Mouse (Mus musculus) lung, adult 18-20 months (tissue): ENCODE data around the gene Bcl11b.

ENCODE experiments used
- DNase-seq, 2 experiments: peaks; one replicate each; pipeline ENCODE4 v3.0.0; 2022; ENCODE audit warnings: mixed read lengths in 2 of 2

Bcl11b gene

GRCm38 (mm10) chr12:108003483-108003882, at the start of gene Bcl11b:
Bcl11b (minus strand) TSS chr12:108003602.
- DNase-seq: no peak

- peak in 1 of 2 experiments; percentile 7 for DNase-seq
Observed at GRCm38 (mm10) chr12:108050996-108051395, 47.6 kb upstream of the Bcl11b start.

- no peak for DNase-seq
Observed at GRCm38 (mm10) chr12:108049625-108050024, 46.2 kb upstream of the Bcl11b start.

DNA sequence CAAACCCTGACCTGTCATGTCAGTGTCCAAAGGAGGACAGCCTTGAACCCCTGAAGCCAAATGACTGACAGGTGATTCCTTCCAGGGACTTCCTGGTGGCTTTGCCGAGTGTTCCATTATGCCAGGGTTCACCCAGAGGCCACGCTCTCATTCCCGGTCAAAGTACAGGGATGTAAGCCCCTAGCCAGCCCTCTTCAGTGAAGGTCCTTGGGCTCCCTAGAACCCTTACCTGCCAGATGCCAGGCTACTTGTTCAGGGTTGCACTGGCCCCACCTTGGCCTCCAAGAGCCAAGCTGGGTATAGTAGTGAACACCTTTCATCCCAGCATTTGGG, 38.8 kb upstream of the Bcl11b start:
- no peak for DNase-seq

DNA sequence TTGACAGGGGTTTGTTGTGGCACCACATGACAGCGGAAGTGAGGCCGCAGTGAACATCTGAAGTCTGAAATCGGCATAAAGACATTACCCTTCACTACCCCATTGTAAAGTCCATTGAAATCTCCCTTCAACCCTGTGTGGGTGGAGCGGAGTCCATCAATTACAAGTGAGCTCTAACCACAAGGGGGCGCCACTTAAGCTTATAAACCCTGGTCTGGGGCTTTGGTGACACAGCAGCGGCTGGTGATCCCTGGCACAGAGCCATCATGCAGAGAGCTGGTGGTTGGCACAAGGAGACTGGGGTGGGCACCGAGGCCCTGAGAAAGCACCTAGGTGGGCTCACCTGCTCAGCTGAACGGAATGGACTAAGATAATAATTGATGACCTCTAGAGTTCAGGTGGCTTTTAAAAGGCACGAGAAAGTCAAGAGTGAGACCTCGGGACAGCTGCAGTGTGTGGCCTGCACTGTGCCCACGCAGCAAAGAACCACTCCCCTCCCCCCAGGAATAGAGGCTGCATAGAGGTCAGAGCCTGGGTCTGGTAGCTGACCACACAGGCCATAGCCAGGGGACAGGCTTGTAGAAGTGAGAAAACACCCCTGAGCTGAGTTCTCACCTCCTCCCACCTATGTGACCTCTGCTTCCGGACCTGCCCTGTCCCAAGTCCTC, 38.3 kb upstream of the Bcl11b start:
- peak; percentile 55 to 71 for DNase-seq

- no peak for DNase-seq
Observed at GRCm38 (mm10) chr12:108037446-108037845, 34.0 kb upstream of the Bcl11b start.

DNA sequence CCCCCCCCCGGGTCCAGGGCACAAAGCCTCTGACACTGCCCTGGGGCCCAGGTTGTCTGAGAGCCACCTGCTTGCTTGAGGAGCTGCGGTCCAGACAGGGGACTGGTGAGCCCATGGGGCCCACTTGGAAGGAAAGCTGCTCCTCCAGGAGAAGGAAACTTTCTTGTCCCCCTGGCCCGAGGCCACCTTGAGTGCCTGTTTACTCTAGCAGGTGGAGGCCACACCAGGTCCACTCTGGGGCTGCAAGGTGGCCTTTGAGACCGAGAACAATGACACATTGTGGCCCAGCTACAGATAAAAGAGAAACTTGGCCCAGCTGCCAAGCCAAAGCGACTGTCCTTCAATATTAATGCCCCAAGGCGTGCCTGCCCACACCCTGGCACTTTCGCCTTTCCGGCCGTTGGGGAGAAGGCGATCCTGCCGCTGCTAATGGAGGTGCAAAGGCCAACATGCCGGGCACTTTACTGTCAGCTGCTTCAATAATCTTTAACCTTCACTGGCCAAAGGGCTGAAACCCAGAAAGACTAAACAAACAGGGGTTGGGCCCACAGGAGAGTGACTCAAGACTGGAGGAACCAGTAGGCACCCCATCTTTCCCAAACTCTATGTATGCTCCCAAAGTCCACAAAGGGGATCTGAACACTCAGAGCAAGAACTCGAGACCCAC, 32.1 kb upstream of the Bcl11b start:
- DNase-seq: peak in 1 of 2 experiments; percentile 24

DNA sequence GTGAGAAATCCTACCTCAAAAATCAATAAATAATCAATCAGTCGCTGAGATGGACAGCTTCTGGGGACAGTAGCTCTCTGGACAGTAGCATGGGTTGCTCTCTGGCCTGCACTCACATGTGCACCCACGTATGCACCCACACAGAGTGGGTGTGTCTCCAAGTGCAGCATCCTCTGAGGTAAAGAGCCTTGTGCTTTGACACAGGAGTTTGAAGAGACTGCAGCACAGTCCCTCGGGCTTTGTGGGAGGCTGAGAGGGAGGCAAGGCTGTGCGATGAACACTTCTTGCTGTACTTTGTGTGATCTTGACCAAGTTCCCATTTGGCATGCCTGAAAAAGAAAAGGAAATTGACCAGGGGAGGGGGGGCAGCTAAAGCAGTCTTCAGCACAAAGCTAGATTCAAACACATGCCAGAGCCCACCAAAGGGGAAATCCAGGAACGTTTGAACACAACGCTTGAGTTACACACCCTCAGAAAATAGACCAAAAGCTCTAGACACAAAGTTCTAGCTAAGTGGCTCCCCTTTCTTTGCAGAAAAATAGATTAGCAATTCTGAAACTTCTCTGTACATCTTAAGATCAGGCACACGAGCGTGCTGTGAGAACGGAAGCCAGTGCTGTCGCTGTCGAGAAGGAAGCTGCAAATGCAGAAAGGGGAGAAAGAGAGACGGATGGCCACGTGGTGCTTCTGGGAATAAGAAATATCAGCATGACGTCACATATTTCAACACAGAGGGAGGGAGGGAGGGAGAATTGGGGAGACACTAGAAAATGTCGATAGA, 19.6 kb upstream of the Bcl11b start:
- DNase-seq: no peak

DNA sequence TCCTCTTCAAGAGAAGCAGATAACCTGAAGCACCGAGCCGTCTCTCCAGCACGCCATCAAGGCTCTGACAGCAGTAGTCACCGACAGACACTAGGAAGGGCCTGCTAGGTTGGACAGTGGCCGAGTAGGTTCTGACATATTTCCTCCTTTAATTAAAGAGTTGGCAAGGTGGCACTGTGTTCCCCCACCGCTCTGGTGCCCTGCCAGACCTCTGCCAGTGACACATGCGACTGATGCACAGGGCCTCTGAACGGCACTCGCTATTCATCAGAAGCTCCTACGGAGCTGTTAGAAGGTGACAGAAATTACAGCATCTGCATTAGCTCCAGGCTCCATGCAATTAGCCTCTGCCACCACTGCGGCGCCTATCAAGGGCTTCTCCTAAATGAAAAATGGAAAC, 8.6 kb upstream of the Bcl11b start:
- no peak for DNase-seq

DNA sequence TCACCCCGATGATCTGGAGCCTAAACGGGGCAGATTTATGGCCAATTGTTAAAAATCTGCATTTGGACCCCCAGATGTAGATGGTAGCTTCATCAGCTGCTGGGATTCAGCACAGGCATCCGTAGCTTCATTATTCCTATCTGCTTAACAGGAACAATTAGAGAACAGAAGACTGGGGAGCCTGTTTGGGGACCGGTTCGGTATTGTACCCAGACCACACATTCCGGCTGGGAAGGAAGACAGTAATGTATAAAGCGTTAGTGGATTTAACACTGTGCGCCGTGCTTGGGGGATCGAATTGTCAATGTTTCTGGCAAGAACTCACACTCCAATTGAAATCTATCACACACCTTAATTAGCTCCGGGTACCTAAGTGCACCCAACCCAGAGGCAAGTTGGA, 6.9 kb upstream of the Bcl11b start:
- no peak for DNase-seq

- no peak for DNase-seq
Observed at GRCm38 (mm10) chr12:108009156-108009555, 5.8 kb upstream of the Bcl11b start.

- peak in 1 of 2 experiments; percentile 6 for DNase-seq
Observed at GRCm38 (mm10) chr12:108005816-108006626, 2.6 kb upstream of the Bcl11b start.

DNA sequence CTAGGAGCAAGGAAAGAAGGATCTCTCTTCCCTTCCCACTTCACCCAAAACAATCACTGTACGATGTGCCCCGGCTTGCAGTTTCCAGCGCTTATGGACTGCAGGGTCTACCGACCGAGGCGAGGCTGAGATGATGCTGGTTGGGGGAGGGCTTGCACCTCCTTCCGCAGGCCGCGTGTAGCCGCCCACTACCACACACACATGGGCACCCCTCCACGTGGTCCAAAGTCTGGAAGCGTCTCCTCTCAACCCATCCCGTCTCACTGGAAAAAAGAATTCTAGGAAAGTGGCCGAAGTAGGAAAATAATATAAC, 2.0 kb upstream of the Bcl11b start:
- DNase-seq: no peak

DNA sequence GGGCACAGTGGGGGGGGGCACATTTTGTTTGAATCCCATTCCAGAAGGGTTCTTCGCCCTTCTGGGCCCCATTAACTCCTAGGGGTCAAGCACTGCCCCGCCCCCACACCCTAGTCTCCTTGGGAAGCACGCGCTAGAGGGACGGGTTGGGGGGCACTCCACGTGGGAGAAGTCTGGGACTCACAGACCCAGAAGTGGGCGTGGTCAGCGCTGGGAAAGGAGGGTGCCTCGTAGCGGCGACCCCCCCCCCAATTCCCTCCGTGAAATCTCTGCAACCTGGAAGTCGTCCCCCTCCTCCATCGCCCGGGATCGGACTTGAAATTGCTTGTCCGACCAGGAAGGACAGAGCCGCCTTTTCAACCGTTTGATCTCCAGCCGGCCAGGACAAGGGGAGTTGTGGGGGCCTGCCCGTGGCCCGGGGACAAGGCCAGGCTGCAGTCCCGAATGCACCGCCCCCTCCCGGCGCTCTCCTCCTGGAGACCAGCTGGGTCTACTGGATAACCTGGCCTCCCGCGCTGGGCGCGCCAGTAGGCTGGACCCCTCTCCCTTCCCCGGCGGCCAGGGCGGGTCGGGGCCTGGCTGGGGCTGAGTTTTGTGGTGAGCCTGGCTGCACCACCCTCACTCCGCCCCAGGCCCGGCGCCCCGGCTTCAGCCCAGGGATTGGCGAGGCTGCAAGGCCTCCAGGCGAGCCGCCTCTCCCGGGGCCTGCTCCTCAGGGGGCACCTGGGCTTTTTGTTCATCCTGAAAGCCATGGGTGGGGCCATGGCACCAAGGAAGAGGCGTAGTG, 1.5 kb upstream of the Bcl11b start:
- no peak for DNase-seq

DNA sequence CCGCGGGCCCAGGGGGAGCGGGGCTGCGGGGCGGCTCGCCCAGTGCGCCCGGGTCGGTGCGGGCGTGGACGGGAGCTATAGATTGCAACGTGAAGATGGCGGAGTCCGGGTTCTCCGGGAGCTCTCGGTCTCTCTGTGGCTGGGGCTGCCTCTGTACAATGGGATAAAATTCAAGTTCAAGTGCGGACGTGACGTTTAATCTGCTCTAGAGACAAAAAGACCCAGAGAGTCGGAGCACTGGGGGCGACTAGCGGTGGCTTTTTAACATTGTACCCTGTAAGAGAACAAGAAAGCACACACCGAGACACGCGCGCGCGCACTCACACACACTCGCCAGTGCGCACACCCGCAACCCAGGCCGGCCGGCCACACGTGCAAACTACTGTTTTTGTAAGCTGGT, 526 bp upstream of the Bcl11b start:
- peak; percentile 9 to 26 for DNase-seq

GRCm38 (mm10) chr12:108002436-108003189, 789 bp downstream of the Bcl11b start:
- no peak for DNase-seq

- no peak for DNase-seq
Observed at GRCm38 (mm10) chr12:108001652-108002340, 1.6 kb downstream of the Bcl11b start.

DNA sequence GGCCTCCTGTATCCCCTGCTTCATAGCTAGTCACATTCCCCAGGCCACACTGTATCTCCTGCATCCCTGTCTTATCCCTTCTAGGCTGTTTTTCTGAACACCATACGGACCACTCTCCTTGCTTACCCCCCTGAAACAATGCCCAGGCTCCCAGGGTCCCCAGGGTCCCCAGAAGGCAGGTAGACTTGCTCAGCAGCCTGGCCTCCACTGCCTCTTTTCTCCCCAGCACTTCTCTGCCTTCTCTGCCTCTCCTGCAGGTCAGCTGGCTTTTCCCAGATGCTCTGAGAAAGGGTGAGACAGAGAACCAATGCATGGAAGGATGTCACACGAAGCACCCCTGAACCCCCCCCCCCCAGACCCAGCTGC, 2.7 kb downstream of the Bcl11b start:
- no peak for DNase-seq

DNA sequence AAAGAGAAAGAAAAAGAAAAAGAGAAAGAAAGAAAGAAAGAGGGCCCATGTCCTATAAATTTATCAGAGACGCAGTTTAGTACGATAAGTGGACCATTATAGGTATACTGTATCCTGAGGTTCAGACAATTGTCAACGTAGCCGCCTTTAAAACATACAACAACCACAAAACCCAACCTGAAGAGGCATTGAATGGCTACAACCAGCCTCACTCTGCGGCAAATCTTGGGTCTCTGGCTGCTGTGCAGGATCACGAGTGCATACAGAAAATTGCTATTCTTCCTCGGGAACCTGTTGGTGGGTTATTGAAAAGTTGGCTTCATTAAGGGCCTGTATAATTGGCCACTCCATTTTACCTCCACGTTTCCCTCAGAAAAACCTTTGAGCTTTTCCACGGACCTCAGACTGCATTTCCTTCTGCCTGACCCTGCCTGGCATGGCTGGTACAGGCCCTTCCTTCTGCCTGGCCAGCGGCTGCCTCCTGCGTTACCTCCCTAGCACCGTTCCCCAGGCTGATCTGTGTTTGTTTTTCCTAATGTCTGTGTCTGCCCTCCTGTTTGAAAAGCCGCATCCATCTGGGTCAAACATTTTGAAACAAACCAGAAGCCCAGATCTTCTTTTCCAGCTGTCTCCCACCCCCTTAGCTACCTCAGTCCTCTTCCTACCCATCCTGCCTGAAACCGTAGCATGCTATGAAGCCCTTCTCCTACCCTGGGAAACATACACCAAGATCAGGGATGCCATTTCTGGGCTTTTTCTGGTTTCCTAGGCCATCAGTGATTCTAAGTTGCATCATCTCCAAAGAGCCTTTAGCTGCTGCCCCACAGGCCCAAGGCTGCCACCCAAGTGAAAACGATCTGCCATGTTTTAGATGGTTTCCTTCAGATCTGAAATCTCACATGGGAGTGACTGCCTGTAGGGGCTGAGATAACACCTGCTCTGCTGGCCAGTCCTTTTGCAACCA, 3.4 kb downstream of the Bcl11b start:
- DNase-seq: no peak

DNA sequence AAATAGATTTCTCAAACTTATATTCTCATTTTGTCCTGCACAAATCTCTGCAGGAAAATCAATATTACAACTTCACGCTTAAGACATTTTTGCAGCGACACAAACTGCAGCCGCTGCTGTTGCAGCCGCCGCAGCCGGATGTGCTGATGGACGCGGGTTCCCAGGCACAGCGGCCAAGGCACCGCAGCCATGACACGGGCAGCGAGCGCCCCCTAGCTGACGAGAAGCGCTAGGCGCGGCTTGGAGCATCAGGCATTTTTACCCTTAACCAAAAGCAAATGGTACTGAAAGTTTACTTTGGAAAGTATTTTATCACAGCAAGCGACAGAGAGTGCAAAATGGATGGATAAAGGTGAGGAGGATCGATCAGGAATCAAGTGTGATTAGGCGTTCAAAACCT, 4.7 kb downstream of the Bcl11b start:
- peak; percentile 44 to 56 for DNase-seq
